Comparison of ENCODE assay signal across 22 mouse cellular contexts in the genomic region with DNA sequence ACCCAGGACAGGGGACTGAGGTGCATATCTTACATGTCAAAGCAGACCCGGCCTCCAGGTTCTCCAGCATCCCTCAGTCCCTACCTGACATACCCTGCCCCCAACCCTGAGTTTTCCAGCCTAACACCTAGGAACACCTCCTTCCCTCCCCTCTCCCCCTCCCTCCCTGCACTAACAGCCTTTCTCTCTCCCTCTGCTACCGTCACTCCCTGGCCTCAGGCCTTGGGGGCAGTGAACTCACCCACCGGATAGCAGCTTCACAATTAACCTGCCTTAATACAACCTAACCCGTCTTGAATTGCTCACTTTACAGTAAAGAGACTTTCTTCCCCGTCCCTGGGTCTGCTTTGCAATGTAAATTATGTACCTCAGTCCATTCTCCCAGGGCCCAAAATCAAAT. TPM values are rescaled to one million over a fixed set of nuclear protein-coding genes. Genes with fewer than 3 reads are reported as not detected.
"Had no signal": no experiment of that assay in that cellular context is flagged by ENCODE, and none has a peak within 500 bp of the region (broad histone marks: within the 10 kb centered on the region; RNA-seq: fewer than 3 reads in every experiment).

No protein-coding gene starts in this region.

- H3K4me3 ChIP-seq: kidney, embryonic 15.5 days; left cerebral cortex, adult 2 months; limb, embryonic 12.5 days; limb, embryonic 15.5 days; midbrain, embryonic 12.5 days; midbrain, embryonic 15.5 days; myocyte; neural tube, embryonic 15.5 days had no signal

- H3K9me3 ChIP-seq: kidney, embryonic 15.5 days; limb, embryonic 12.5 days; limb, embryonic 15.5 days; midbrain, embryonic 12.5 days; midbrain, embryonic 15.5 days; neural tube, embryonic 15.5 days had no signal

- H3K9ac ChIP-seq: kidney, embryonic 15.5 days; limb, embryonic 12.5 days; limb, embryonic 15.5 days; liver, embryonic 14.5 days; liver, postnatal 0 days; lung, embryonic 14.5 days; midbrain, embryonic 12.5 days; midbrain, embryonic 15.5 days; neural tube, embryonic 15.5 days had no signal

- H3K27ac ChIP-seq: kidney, embryonic 15.5 days; left cerebral cortex, adult 2 months; limb, embryonic 12.5 days; limb, embryonic 15.5 days; liver, embryonic 14.5 days; macrophage; midbrain, embryonic 12.5 days; midbrain, embryonic 15.5 days; neural tube, embryonic 15.5 days; stomach, postnatal 0 days had no signal

- DNase-seq: kidney, adult 8-10 months; layer of hippocampus, postnatal 36 days; left cerebral cortex, postnatal 4 days; liver, postnatal 0 days; lung, embryonic 14.5 days; right cerebral cortex, adult 18-20 months; right cerebral cortex, postnatal 14 days; right cerebral cortex, postnatal 4 days; thymus, adult 18-20 months; thymus, postnatal 36 days had no signal

- H3K27me3 ChIP-seq: kidney, embryonic 15.5 days; limb, embryonic 12.5 days; limb, embryonic 15.5 days; midbrain, embryonic 12.5 days; midbrain, embryonic 15.5 days; neural tube, embryonic 15.5 days had no signal

- H3K36me3 ChIP-seq: midbrain, embryonic 15.5 days had no signal

- H3K4me1 ChIP-seq: kidney, embryonic 15.5 days; limb, embryonic 12.5 days; limb, embryonic 15.5 days; midbrain, embryonic 12.5 days; midbrain, embryonic 15.5 days; neural tube, embryonic 15.5 days had no signal

RNA-seq across cellular contexts. Expression of gene 9530077C05Rik, which starts 57.4 kb away (rescaled TPM):
- total RNA-seq: monocyte, adult 5-6 weeks had no signal
